In genomic region chr12:100419946-100420874, GRCm38 (mm10) we compare ENCODE assay signal across 15 mouse cellular contexts.
DNase-seq lines count a peak whose midpoint lies in the region; ATAC-seq and TF ChIP-seq lines count a peak whose summit lies in the region.
"Had no signal": no experiment of that assay in that cellular context is flagged by ENCODE, and none has a peak within 500 bp of the region (broad histone marks: within the 10 kb centered on the region; RNA-seq: fewer than 3 reads in every experiment).

No protein-coding gene starts in this region.

- peak; percentile 51 for DNase-seq in gastrocnemius, adult 18-20 months (ENCODE audit: low spot score)
- no peak for DNase-seq in gastrocnemius, postnatal 10 days
- no peak for DNase-seq in hindbrain, postnatal 0 days (ENCODE audit: low spot score)
- no peak for DNase-seq in testis, postnatal 10 days (ENCODE audit: low spot score)
- no peak for DNase-seq in kidney, adult 9 months
- DNase-seq: gastrocnemius, postnatal 14 days; kidney, adult 8-10 months had no signal

- no peak overlapping the region for H3K4me3 ChIP-seq in C2C12 (ENCODE audit: insufficient read depth, poor library complexity, severe bottlenecking)
- H3K4me3 ChIP-seq in hindbrain, postnatal 0 days (ENCODE audit: low read length), result no peak overlapping the region
- H3K4me3 ChIP-seq: heart, embryonic 15.5 days; limb, embryonic 13.5 days; lung, embryonic 15.5 days; neural tube, embryonic 15.5 days; stomach, embryonic 15.5 days had no signal

- H3K4me2 ChIP-seq in hindbrain, postnatal 0 days (ENCODE audit: low read depth, low read length), result no peak overlapping the region
- H3K4me2 ChIP-seq: heart, embryonic 15.5 days; limb, embryonic 13.5 days; lung, embryonic 15.5 days; neural tube, embryonic 15.5 days; stomach, embryonic 15.5 days had no signal

- H3K27ac ChIP-seq in hindbrain, postnatal 0 days, result no peak overlapping the region
- H3K27ac ChIP-seq: heart, embryonic 15.5 days; limb, embryonic 13.5 days; lung, embryonic 15.5 days; neural tube, embryonic 15.5 days; stomach, embryonic 15.5 days had no signal

- H3K27me3 ChIP-seq in C2C12 (ENCODE audit: control insufficient read depth, insufficient read depth, insufficient read length), result no peaks in the 10 kb centered on the region
- no peaks in the 10 kb centered on the region for H3K27me3 ChIP-seq in hindbrain, postnatal 0 days (ENCODE audit: insufficient read depth, low read length)
- H3K27me3 ChIP-seq: heart, embryonic 15.5 days; limb, embryonic 13.5 days; lung, embryonic 15.5 days; neural tube, embryonic 15.5 days; stomach, embryonic 15.5 days had no signal

- H3K79me3 ChIP-seq in C2C12 (ENCODE audit: low read depth), result no peaks in the 10 kb centered on the region

- H3K9ac ChIP-seq in hindbrain, postnatal 0 days (replicated peaks; ENCODE audit: low read length), result no peak overlapping the region
- H3K9ac ChIP-seq: heart, embryonic 15.5 days; limb, embryonic 13.5 days; lung, embryonic 15.5 days; neural tube, embryonic 15.5 days; stomach, embryonic 15.5 days had no signal

- 66% methylated on average over 9 of the region's 9 CpGs for WGBS in hindbrain, postnatal 0 days

- H3K9me3 ChIP-seq in hindbrain, postnatal 0 days (ENCODE audit: low read length), result no peaks in the 10 kb centered on the region
- H3K9me3 ChIP-seq: heart, embryonic 15.5 days; limb, embryonic 13.5 days; lung, embryonic 15.5 days; neural tube, embryonic 15.5 days; stomach, embryonic 15.5 days had no signal

- H3K79me2 ChIP-seq in C2C12 (ENCODE audit: control insufficient read depth, insufficient read depth), result no peaks in the 10 kb centered on the region

- peak; percentile 59 for ATAC-seq in activated CD4-positive, CD25-positive, alpha-beta regulatory T cell, adult 4 months
- ATAC-seq in hindbrain, postnatal 0 days, result peak; percentile 27; the same call in 1 of the 2 replicates
- ATAC-seq in frontal cortex, adult (ENCODE audit: low TSS enrichment), result no peak

- no peak overlapping the region for H3ac ChIP-seq in C2C12 (ENCODE audit: control insufficient read depth, insufficient read length, low read depth)

- H3K36me3 ChIP-seq in C2C12 (ENCODE audit: control insufficient read depth, insufficient read depth), result no peaks in the 10 kb centered on the region
- H3K36me3 ChIP-seq in hindbrain, postnatal 0 days (ENCODE audit: insufficient read depth, low read length), result no peaks in the 10 kb centered on the region
- H3K36me3 ChIP-seq: heart, embryonic 15.5 days; limb, embryonic 13.5 days; lung, embryonic 15.5 days; neural tube, embryonic 15.5 days; stomach, embryonic 15.5 days had no signal

- TF ChIP-seq CTCF in C2C12 (IDR thresholded peaks at IDR 0.05; ENCODE audit: control insufficient read depth, insufficient read depth, insufficient read length), result no peak
- no peak for TF ChIP-seq CTCF in hindbrain, postnatal 0 days (IDR thresholded peaks at IDR 0.05; ENCODE audit: low read depth)

- H3K4me1 ChIP-seq in hindbrain, postnatal 0 days (ENCODE audit: insufficient read depth, low read length), result 0 out of 2 replicates have a peak, but pooled peaks cover 4% of the 10 kb centered on the region
- H3K4me1 ChIP-seq: stomach, embryonic 15.5 days had no signal

TF ChIP-seq in C2C12, 6 proteins besides CTCF, POLR2A, EP300 and RAD21:
- TF ChIP-seq FOSL1 (IDR thresholded peaks at IDR 0.05; ENCODE audit: insufficient read depth, low read length, poor library complexity, severe bottlenecking) (no peak), MYOG (IDR thresholded peaks at IDR 0.05; ENCODE audit: control insufficient read depth, extremely low read depth, insufficient read length) (no peak), USF1 (IDR thresholded peaks at IDR 0.05; ENCODE audit: low read depth) (no peak), MYOD1 (IDR thresholded peaks at IDR 0.05; ENCODE audit: control insufficient read depth, insufficient read length, low read depth) (peak; percentile 45), MAX (IDR thresholded peaks at IDR 0.05) (no peak), CEBPB (IDR thresholded peaks at IDR 0.05; ENCODE audit: low read depth) (no peak)
